Mouse (Mus musculus): Measurements from ENCODE around the gene Macf1.

- TF ChIP-seq POLR2A (IDR thresholded peaks at IDR 0.05; ENCODE audit: insufficient read length, low read depth) (no peak), USF1 (IDR thresholded peaks at IDR 0.05; ENCODE audit: low read depth) (no peak), E2F4 (IDR thresholded peaks at IDR 0.05; ENCODE audit: insufficient read depth) (no peak), TCF12 (IDR thresholded peaks at IDR 0.05; ENCODE audit: insufficient read depth, poor library complexity, severe bottlenecking) (no peak), MAX (IDR thresholded peaks at IDR 0.05; ENCODE audit: low read depth) (no peak), MYOG (IDR thresholded peaks at IDR 0.05; ENCODE audit: control insufficient read depth in 1 of 3, insufficient read depth in 1 of 3, insufficient read length in 2 of 3, low read depth in 2 of 3) (no peak), CEBPB (IDR thresholded peaks at IDR 0.05; ENCODE audit: insufficient read depth, poor library complexity, severe bottlenecking) (no peak), SRF (IDR thresholded peaks at IDR 0.05; ENCODE audit: control insufficient read depth, insufficient read length, low read depth) (no peak)
Observed at GRCm38 (mm10) chr4:123326087-123326486, 358.1 kb downstream of the Macf1 start.
